Mouse (Mus musculus) embryonic fibroblast, embryonic 13.5 days (primary cell): Measurements from ENCODE around the gene Fstl4.

Experiments used
- CTCF ChIP-seq: IDR thresholded peaks from 2 replicates; pipeline ENCODE4 v1.5.1; 2011; ENCODE audit warnings: mild to moderate bottlenecking, control low read depth, low read length, moderate library complexity, borderline replicate concordance; ENCODE audit not compliant: insufficient read depth
- POLR2A ChIP-seq: IDR thresholded peaks from 2 replicates; pipeline ENCODE4 v1.6.1; 2011; ENCODE audit warnings: low read depth, mild to moderate bottlenecking, control low read depth, low read length, moderate library complexity

GRCm38 (mm10) chr11:52886559-52887303, 122.3 kb downstream of the Fstl4 start:
- TF ChIP-seq POLR2A = no peak
- no peak for TF ChIP-seq CTCF
